Mouse (Mus musculus): Measurements from ENCODE around the gene Col4a2. TPM values are rescaled to one million over a fixed set of nuclear protein-coding genes. Genes with fewer than 3 reads are reported as not detected.

Col4a2 gene
- polyA plus RNA-seq, 1 experiment from 2014 or later: 24.0 TPM

- Histone ChIP-seq H3K27me3 (no peaks in the 10 kb centered on the region), H3K27ac (no peak overlapping the region), H3K4me3 (no peak overlapping the region), H3K9ac (no peak overlapping the region), H3K9me3 (replicated peaks) (no peaks in the 10 kb centered on the region), H3K4me2 (peak overlapping the region; percentile 27), H3K4me1 (peaks cover 20% of the 10 kb centered on the region), H3K36me3 (ENCODE audit: poor library complexity, severe bottlenecking) (no peaks in the 10 kb centered on the region)
- WGBS: 47% methylated on average over 20 of the region's 20 CpGs
- ATAC-seq: peak; percentile 21; the same call in 1 of the 2 replicates
These were observed 33.2 kb upstream of the Col4a2 start for GRCm38 (mm10) chr8:11279296-11279826.

GRCm38 (mm10) chr8:11280721-11281268 is 31.8 kb upstream of the Col4a2 start:
- H3K4me2 ChIP-seq: no peak overlapping the region
- no peak overlapping the region for H3K9ac ChIP-seq
- H3K27me3 ChIP-seq: no peaks in the 10 kb centered on the region
- no peaks in the 10 kb centered on the region for H3K9me3 ChIP-seq (replicated peaks)
- H3K4me3 ChIP-seq: no peak overlapping the region
- 76% methylated on average over 10 of the region's 10 CpGs for WGBS
- no peaks in the 10 kb centered on the region for H3K36me3 ChIP-seq (ENCODE audit: poor library complexity, severe bottlenecking)
- ATAC-seq: no peak
- H3K4me1 ChIP-seq: peaks cover 20% of the 10 kb centered on the region
- H3K27ac ChIP-seq: no peak overlapping the region

GRCm38 (mm10) chr8:11282139-11282538 is 30.5 kb upstream of the Col4a2 start:
- Histone ChIP-seq H3K4me3 (no peak overlapping the region), H3K4me2 (no peak overlapping the region), H3K9me3 (replicated peaks) (no peaks in the 10 kb centered on the region), H3K36me3 (ENCODE audit: poor library complexity, severe bottlenecking) (no peaks in the 10 kb centered on the region), H3K4me1 (peaks cover 20% of the 10 kb centered on the region), H3K9ac (no peak overlapping the region), H3K27me3 (no peaks in the 10 kb centered on the region), H3K27ac (no peak overlapping the region)
- 67% methylated on average over 10 of the region's 10 CpGs for WGBS
- ATAC-seq: no peak

GRCm38 (mm10) chr8:11282696-11283095 is 29.9 kb upstream of the Col4a2 start:
- ATAC-seq: no peak
- Histone ChIP-seq H3K4me3 (no peak overlapping the region), H3K36me3 (ENCODE audit: poor library complexity, severe bottlenecking) (no peaks in the 10 kb centered on the region), H3K27ac (no peak overlapping the region), H3K4me1 (peaks cover 20% of the 10 kb centered on the region), H3K27me3 (no peaks in the 10 kb centered on the region), H3K9ac (no peak overlapping the region), H3K4me2 (no peak overlapping the region), H3K9me3 (replicated peaks) (no peaks in the 10 kb centered on the region)
- WGBS: 73% methylated on average over 7 of the region's 7 CpGs

- ATAC-seq: 0 out of 2 replicates have a peak, but pooled peaks have one; percentile 36
- Histone ChIP-seq H3K4me1 (peaks cover 17% of the 10 kb centered on the region), H3K27ac (no peak overlapping the region), H3K9ac (no peak overlapping the region), H3K36me3 (ENCODE audit: poor library complexity, severe bottlenecking) (no peaks in the 10 kb centered on the region), H3K9me3 (replicated peaks) (no peaks in the 10 kb centered on the region), H3K4me2 (no peak overlapping the region), H3K27me3 (no peaks in the 10 kb centered on the region), H3K4me3 (no peak overlapping the region)
- WGBS: 38% methylated on average over 10 of the region's 10 CpGs
These were observed 29.4 kb upstream of the Col4a2 start for GRCm38 (mm10) chr8:11283217-11283616.

- 88% methylated on average over 4 of the region's 4 CpGs for WGBS
- no peaks in the 10 kb centered on the region for H3K27me3 ChIP-seq
- H3K27ac ChIP-seq: no peak overlapping the region
- ATAC-seq: no peak
- H3K9me3 ChIP-seq (replicated peaks): no peaks in the 10 kb centered on the region
- H3K4me2 ChIP-seq: no peak overlapping the region
- peaks cover 10% of the 10 kb centered on the region for H3K4me1 ChIP-seq
- no peak overlapping the region for H3K4me3 ChIP-seq
- H3K36me3 ChIP-seq (ENCODE audit: poor library complexity, severe bottlenecking): no peaks in the 10 kb centered on the region
- no peak overlapping the region for H3K9ac ChIP-seq
These were observed 27.2 kb upstream of the Col4a2 start for GRCm38 (mm10) chr8:11285437-11285836.

- H3K27me3 ChIP-seq: no peaks in the 10 kb centered on the region
- H3K36me3 ChIP-seq (ENCODE audit: poor library complexity, severe bottlenecking): no peaks in the 10 kb centered on the region
- H3K27ac ChIP-seq: no peak overlapping the region
- no peaks in the 10 kb centered on the region for H3K9me3 ChIP-seq (replicated peaks)
- H3K4me3 ChIP-seq: no peak overlapping the region
- peaks cover 14% of the 10 kb centered on the region for H3K4me1 ChIP-seq
- 66% methylated on average over 3 of the region's 3 CpGs for WGBS
- ATAC-seq: no peak
- no peak overlapping the region for H3K4me2 ChIP-seq
- H3K9ac ChIP-seq: no peak overlapping the region
These were observed 25.5 kb upstream of the Col4a2 start for GRCm38 (mm10) chr8:11287139-11287538.

GRCm38 (mm10) chr8:11288286-11288685 is 24.3 kb upstream of the Col4a2 start:
- Histone ChIP-seq H3K4me2 (no peak overlapping the region), H3K4me3 (no peak overlapping the region), H3K9me3 (replicated peaks) (no peaks in the 10 kb centered on the region), H3K4me1 (peaks cover 11% of the 10 kb centered on the region), H3K9ac (no peak overlapping the region), H3K36me3 (ENCODE audit: poor library complexity, severe bottlenecking) (no peaks in the 10 kb centered on the region), H3K27me3 (no peaks in the 10 kb centered on the region), H3K27ac (no peak overlapping the region)
- WGBS: 76% methylated on average over 6 of the region's 6 CpGs
- no peak for ATAC-seq

- no peak for ATAC-seq
- H3K4me3 ChIP-seq: no peak overlapping the region
- H3K4me1 ChIP-seq: peaks cover 10% of the 10 kb centered on the region
- H3K4me2 ChIP-seq: no peak overlapping the region
- no peaks in the 10 kb centered on the region for H3K36me3 ChIP-seq (ENCODE audit: poor library complexity, severe bottlenecking)
- H3K27ac ChIP-seq: no peak overlapping the region
- H3K9ac ChIP-seq: no peak overlapping the region
- H3K27me3 ChIP-seq: no peaks in the 10 kb centered on the region
- 7% methylated on average over 1 of the region's 1 CpGs for WGBS
- H3K9me3 ChIP-seq (replicated peaks): no peaks in the 10 kb centered on the region
These were observed 22.1 kb upstream of the Col4a2 start for GRCm38 (mm10) chr8:11290533-11290932.

- 72% methylated on average over 3 of the region's 3 CpGs for WGBS
- no peaks in the 10 kb centered on the region for H3K36me3 ChIP-seq (ENCODE audit: poor library complexity, severe bottlenecking)
- no peak overlapping the region for H3K4me3 ChIP-seq
- H3K27me3 ChIP-seq: no peaks in the 10 kb centered on the region
- H3K9me3 ChIP-seq (replicated peaks): no peaks in the 10 kb centered on the region
- H3K4me1 ChIP-seq: peaks cover 10% of the 10 kb centered on the region
- no peak overlapping the region for H3K4me2 ChIP-seq
- no peak overlapping the region for H3K9ac ChIP-seq
- no peak overlapping the region for H3K27ac ChIP-seq
- no peak for ATAC-seq
These were observed 20.0 kb upstream of the Col4a2 start for GRCm38 (mm10) chr8:11292611-11293010.

GRCm38 (mm10) chr8:11296282-11296943 is 16.2 kb upstream of the Col4a2 start:
- WGBS: 88% methylated on average over 10 of the region's 10 CpGs
- H3K4me3 ChIP-seq: no peak overlapping the region
- no peak overlapping the region for H3K4me2 ChIP-seq
- no peaks in the 10 kb centered on the region for H3K36me3 ChIP-seq (ENCODE audit: poor library complexity, severe bottlenecking)
- H3K4me1 ChIP-seq: no peaks in the 10 kb centered on the region
- no peak overlapping the region for H3K9ac ChIP-seq
- no peaks in the 10 kb centered on the region for H3K9me3 ChIP-seq (replicated peaks)
- no peaks in the 10 kb centered on the region for H3K27me3 ChIP-seq
- no peak for ATAC-seq
- no peak overlapping the region for H3K27ac ChIP-seq

GRCm38 (mm10) chr8:11297141-11297838 is 15.3 kb upstream of the Col4a2 start:
- Histone ChIP-seq H3K9me3 (replicated peaks) (no peaks in the 10 kb centered on the region), H3K4me2 (no peak overlapping the region), H3K9ac (no peak overlapping the region), H3K4me1 (no peaks in the 10 kb centered on the region), H3K4me3 (no peak overlapping the region), H3K27ac (no peak overlapping the region), H3K36me3 (ENCODE audit: poor library complexity, severe bottlenecking) (no peaks in the 10 kb centered on the region), H3K27me3 (no peaks in the 10 kb centered on the region)
- no peak for ATAC-seq
- 83% methylated on average over 8 of the region's 8 CpGs for WGBS
